28 mouse cellular contexts compared by ENCODE assay signal in genomic region chr16:8504271-8504670, GRCm38 (mm10). TPM values are rescaled to one million over a fixed set of nuclear protein-coding genes. Genes with fewer than 3 reads are reported as not detected.
DNase-seq lines count a peak whose midpoint lies in the region; ATAC-seq and TF ChIP-seq lines count a peak whose summit lies in the region.
"Had no signal": no experiment of that assay in that cellular context is flagged by ENCODE, and none has a peak within 500 bp of the region (broad histone marks: within the 10 kb centered on the region; RNA-seq: fewer than 3 reads in every experiment).

No protein-coding gene starts in this region.

- H3K27ac ChIP-seq in heart, postnatal 0 days (ENCODE audit: low read depth), result no peak overlapping the region
- H3K27ac ChIP-seq in limb, embryonic 11.5 days (replicated peaks; ENCODE audit: low read depth, low read length), result no peak overlapping the region
- H3K27ac ChIP-seq in limb, embryonic 10.5 days, result no peak overlapping the region
- H3K27ac ChIP-seq: embryonic facial prominence, embryonic 12.5 days; hindbrain, embryonic 15.5 days; kidney, embryonic 15.5 days; layer of hippocampus, adult 2 months; limb, embryonic 13.5 days; liver, embryonic 13.5 days; lung, embryonic 15.5 days; midbrain, embryonic 12.5 days; stomach, embryonic 15.5 days had no signal

- H3K4me1 ChIP-seq in heart, postnatal 0 days (ENCODE audit: control insufficient read depth, insufficient read depth), result no peaks in the 10 kb centered on the region
- no peaks in the 10 kb centered on the region for H3K4me1 ChIP-seq in limb, embryonic 11.5 days (ENCODE audit: control insufficient read depth, insufficient read depth, low read length)
- no peaks in the 10 kb centered on the region for H3K4me1 ChIP-seq in limb, embryonic 10.5 days
- H3K4me1 ChIP-seq: embryonic facial prominence, embryonic 12.5 days; hindbrain, embryonic 15.5 days; kidney, embryonic 15.5 days; limb, embryonic 13.5 days; liver, embryonic 13.5 days; lung, embryonic 15.5 days; midbrain, embryonic 12.5 days; stomach, embryonic 15.5 days had no signal

- H3K27me3 ChIP-seq in heart, postnatal 0 days (ENCODE audit: control insufficient read depth, insufficient read depth, low read length), result no peaks in the 10 kb centered on the region
- H3K27me3 ChIP-seq in limb, embryonic 11.5 days (ENCODE audit: control insufficient read depth, insufficient read depth, low read length), result no peaks in the 10 kb centered on the region
- H3K27me3 ChIP-seq in limb, embryonic 10.5 days (ENCODE audit: low read depth, poor library complexity, severe bottlenecking), result no peaks in the 10 kb centered on the region
- H3K27me3 ChIP-seq: embryonic facial prominence, embryonic 12.5 days; hindbrain, embryonic 15.5 days; kidney, embryonic 15.5 days; limb, embryonic 13.5 days; lung, embryonic 15.5 days; midbrain, embryonic 12.5 days; Patski; stomach, embryonic 15.5 days had no signal

- no peak for ATAC-seq in heart, postnatal 0 days (ENCODE audit: insufficient read depth, low read depth)
- no peak for ATAC-seq in limb, embryonic 11.5 days (ENCODE audit: insufficient number of reproducible peaks, low FRiP score, low TSS enrichment, low read depth)
- ATAC-seq: CD4-positive, CD25-positive, alpha-beta regulatory T cell, adult 4 months; forebrain, postnatal 0 days; Patski had no signal

- H3K9ac ChIP-seq in heart, postnatal 0 days (replicated peaks; ENCODE audit: low read depth, low read length), result no peak overlapping the region
- no peak overlapping the region for H3K9ac ChIP-seq in limb, embryonic 11.5 days (ENCODE audit: low read length)
- H3K9ac ChIP-seq: embryonic facial prominence, embryonic 12.5 days; forebrain, postnatal 0 days; hindbrain, embryonic 15.5 days; kidney, embryonic 15.5 days; limb, embryonic 13.5 days; liver, embryonic 13.5 days; lung, embryonic 15.5 days; midbrain, embryonic 12.5 days; stomach, embryonic 15.5 days had no signal

- no peak for TF ChIP-seq EP300 in heart, postnatal 0 days (IDR thresholded peaks at IDR 0.05; ENCODE audit: low read depth)

- TF ChIP-seq CTCF in heart, postnatal 0 days (IDR thresholded peaks at IDR 0.05; ENCODE audit: low read depth), result peak; percentile 21

- H3K9me3 ChIP-seq in heart, postnatal 0 days (replicated peaks; ENCODE audit: control insufficient read depth, low read length), result no peaks in the 10 kb centered on the region
- no peaks in the 10 kb centered on the region for H3K9me3 ChIP-seq in limb, embryonic 11.5 days (ENCODE audit: control insufficient read depth, low read length)
- no peaks in the 10 kb centered on the region for H3K9me3 ChIP-seq in limb, embryonic 10.5 days (replicated peaks)
- H3K9me3 ChIP-seq: embryonic facial prominence, embryonic 12.5 days; hindbrain, embryonic 15.5 days; kidney, embryonic 15.5 days; limb, embryonic 13.5 days; liver, embryonic 13.5 days; lung, embryonic 15.5 days; midbrain, embryonic 12.5 days; stomach, embryonic 15.5 days had no signal

- no peak overlapping the region for H3K4me2 ChIP-seq in heart, postnatal 0 days (ENCODE audit: low read depth, low read length)
- H3K4me2 ChIP-seq in limb, embryonic 11.5 days (ENCODE audit: low read depth, severe bottlenecking), result no peak overlapping the region
- H3K4me2 ChIP-seq: embryonic facial prominence, embryonic 12.5 days; hindbrain, embryonic 15.5 days; kidney, embryonic 15.5 days; limb, embryonic 13.5 days; liver, embryonic 13.5 days; lung, embryonic 15.5 days; midbrain, embryonic 12.5 days; stomach, embryonic 15.5 days had no signal

- no peaks in the 10 kb centered on the region for H3K36me3 ChIP-seq in heart, postnatal 0 days (replicated peaks; ENCODE audit: control insufficient read depth, insufficient read depth, low read length)
- no peaks in the 10 kb centered on the region for H3K36me3 ChIP-seq in limb, embryonic 11.5 days (ENCODE audit: control insufficient read depth, insufficient read depth, low read length)
- H3K36me3 ChIP-seq in limb, embryonic 10.5 days, result no peaks in the 10 kb centered on the region
- H3K36me3 ChIP-seq: embryonic facial prominence, embryonic 12.5 days; hindbrain, embryonic 15.5 days; kidney, embryonic 15.5 days; limb, embryonic 13.5 days; liver, embryonic 13.5 days; lung, embryonic 15.5 days; midbrain, embryonic 12.5 days; stomach, embryonic 15.5 days had no signal

- no peak overlapping the region for H3K4me3 ChIP-seq in heart, postnatal 0 days (ENCODE audit: low read depth, low read length)
- H3K4me3 ChIP-seq in limb, embryonic 11.5 days (ENCODE audit: low read depth, low read length), result no peak overlapping the region
- no peak overlapping the region for H3K4me3 ChIP-seq in limb, embryonic 10.5 days
- H3K4me3 ChIP-seq: embryonic facial prominence, embryonic 12.5 days; hindbrain, embryonic 15.5 days; kidney, embryonic 15.5 days; layer of hippocampus, adult 2 months; limb, embryonic 13.5 days; liver, embryonic 13.5 days; lung, embryonic 15.5 days; midbrain, embryonic 12.5 days; stomach, embryonic 15.5 days had no signal

- WGBS in heart, postnatal 0 days, result 29% methylated on average over 2 of the region's 2 CpGs
- WGBS in limb, embryonic 11.5 days, result 61% methylated on average over 2 of the region's 2 CpGs
- WGBS in limb, embryonic 10.5 days, result 57% methylated on average over 2 of the region's 2 CpGs

- peak; percentile 59 for DNase-seq in adrenal gland, postnatal 10 days
- no peak for DNase-seq in adrenal gland, postnatal 25 days
- no peak for DNase-seq in heart, postnatal 0 days (ENCODE audit: low spot score)
- no peak for DNase-seq in heart, adult 18-20 months
- DNase-seq in limb, embryonic 11.5 days (ENCODE audit: low spot score), result peak; percentile 39
- DNase-seq in limb, embryonic 10.5 days (ENCODE audit: low spot score), result no peak
- DNase-seq in adipocyte (ENCODE audit: low spot score), result peak; percentile 59
- DNase-seq in cerebellum, postnatal 4 days (ENCODE audit: low spot score in 2 of 2), result no peak
- DNase-seq: adrenal gland, adult 8-10 months; cerebellum, adult 11 months; cerebellum, postnatal 14 days; forebrain, postnatal 0 days; gastrocnemius, postnatal 25 days; heart, postnatal 36 days; liver, embryonic 13.5 days; thymus, adult 18-20 months; thymus, postnatal 36 days had no signal

RNA-seq across cellular contexts. Expression of gene Abat, which starts 9.0 kb away (rescaled TPM):
- 10 to 100 TPM; 29.8 to 33.6 TPM for total RNA-seq in adrenal gland, postnatal 10 days (2021)
- total RNA-seq in adrenal gland, postnatal 25 days (2021), result 51.9 and 61.8 TPM in 2 replicates
- 15.8 and 28.8 TPM in 2 replicates for total RNA-seq in heart, postnatal 0 days (2014; rRNA removed; ENCODE audit: low replicate concordance)
- polyA plus RNA-seq in heart, postnatal 0 days (2015; fragmentation: Nextera tagmentation; extraction: Ambion mirVana), result 9.9 TPM in 2 replicates
- 10 to 100 TPM in 1 of 2 experiments, 1 to 10 TPM in 1; 9.8 to 10.2 TPM for total RNA-seq in heart, adult 18-20 months (2021)
- polyA plus RNA-seq in limb, embryonic 11.5 days (2014; fragmentation: Nextera tagmentation; extraction: Ambion mirVana), result 18.5 and 23.3 TPM in 2 replicates
- polyA plus RNA-seq in limb, embryonic 10.5 days (2016; fragmentation: Nextera tagmentation; extraction: Ambion mirVana), result 14.9 and 22.7 TPM in 2 replicates
- total RNA-seq: neutrophil, adult 5-6 weeks had no signal

RNA-seq across cellular contexts. Expression of gene Mettl22, which starts 33.7 kb away (rescaled TPM):
- 10 to 100 TPM; 16.4 to 33.0 TPM for total RNA-seq in adrenal gland, postnatal 10 days (2021)
- 11.7 and 18.3 TPM in 2 replicates for total RNA-seq in adrenal gland, postnatal 25 days (2021)
- total RNA-seq in heart, postnatal 0 days (2014; rRNA removed; ENCODE audit: low replicate concordance), result 26.4 and 78.3 TPM in 2 replicates
- polyA plus RNA-seq in heart, postnatal 0 days (2015; fragmentation: Nextera tagmentation; extraction: Ambion mirVana), result 38.7 and 43.4 TPM in 2 replicates
- 10 to 100 TPM; 33.3 to 36.9 TPM for total RNA-seq in heart, adult 18-20 months (2021)
- 14.1 and 17.4 TPM in 2 replicates for polyA plus RNA-seq in limb, embryonic 11.5 days (2014; fragmentation: Nextera tagmentation; extraction: Ambion mirVana)
- 18.2 and 22.5 TPM in 2 replicates for polyA plus RNA-seq in limb, embryonic 10.5 days (2016; fragmentation: Nextera tagmentation; extraction: Ambion mirVana)

Comparison
In these comparisons a context has a peak if more than half of its experiments do, and no peak if none do; other contexts are left out.
1. DNase-seq: peak in adrenal gland, postnatal 10 days (single experiment), limb, embryonic 11.5 days (single experiment) and adipocyte (single experiment); none in adrenal gland, postnatal 25 days (single experiment), heart, postnatal 0 days (single experiment), heart, adult 18-20 months (0 of 2), limb, embryonic 10.5 days (single experiment) and cerebellum, postnatal 4 days (0 of 2).